Mouse (Mus musculus): ENCODE measurements at regions not wholly inside any gene's neighbourhood (a gene's known extent, or its start where the extent isn't known, plus 50 kb on each side); places are given as distances from the start of the nearest gene placed in this dataset.

- TF ChIP-seq POLR2A (IDR thresholded peaks at IDR 0.05; ENCODE audit: borderline replicate concordance, extremely low read depth, low read depth, low read length): no peak
- no peak for TF ChIP-seq CTCF (IDR thresholded peaks at IDR 0.05; ENCODE audit: insufficient read depth, low read length)
Measured at GRCm38 (mm10) chr10:43791525-43792021, 110.0 kb downstream of the Qrsl1 start.
